Mouse (Mus musculus): ENCODE measurements around the gene Inhbb. TPM values are rescaled to one million over a fixed set of nuclear protein-coding genes. Genes with fewer than 3 reads are reported as not detected.

Gene Inhbb
- polyA plus RNA-seq, 1 experiment from 2014 or later = 2.1 TPM

DNA sequence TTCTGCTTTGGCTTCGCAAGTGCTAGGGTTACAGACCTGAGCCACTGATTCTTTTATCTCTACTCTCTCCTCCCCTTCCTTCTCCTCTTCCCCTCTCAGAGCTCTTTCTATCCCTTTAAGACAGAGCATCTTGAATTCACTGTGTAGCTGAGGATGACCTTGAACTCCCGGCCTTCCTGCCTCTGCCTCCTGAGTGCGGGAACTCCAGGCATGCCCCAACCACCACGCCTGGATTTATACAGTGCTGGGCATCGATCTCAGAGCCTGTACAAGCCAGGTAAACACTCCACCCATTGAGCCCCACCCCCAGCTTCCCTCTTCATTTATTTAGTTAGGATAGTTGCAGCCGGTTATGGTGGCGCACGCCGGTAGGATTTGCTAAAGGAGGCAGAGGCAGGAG, 20.9 kb upstream of the Inhbb start:
- Histone ChIP-seq H3K4me1 (no peaks in the 10 kb centered on the region), H3K27me3 (no peaks in the 10 kb centered on the region), H3K4me3 (no peak overlapping the region), H3K9me3 (replicated peaks) (no peaks in the 10 kb centered on the region), H3K4me2 (replicated peaks) (no peak overlapping the region), H3K9ac (no peak overlapping the region), H3K27ac (no peak overlapping the region), H3K36me3 (no peaks in the 10 kb centered on the region)
- ATAC-seq (ENCODE audit: low FRiP score) = no peak
- 94% methylated on average over 9 of the region's 9 CpGs for WGBS

DNA sequence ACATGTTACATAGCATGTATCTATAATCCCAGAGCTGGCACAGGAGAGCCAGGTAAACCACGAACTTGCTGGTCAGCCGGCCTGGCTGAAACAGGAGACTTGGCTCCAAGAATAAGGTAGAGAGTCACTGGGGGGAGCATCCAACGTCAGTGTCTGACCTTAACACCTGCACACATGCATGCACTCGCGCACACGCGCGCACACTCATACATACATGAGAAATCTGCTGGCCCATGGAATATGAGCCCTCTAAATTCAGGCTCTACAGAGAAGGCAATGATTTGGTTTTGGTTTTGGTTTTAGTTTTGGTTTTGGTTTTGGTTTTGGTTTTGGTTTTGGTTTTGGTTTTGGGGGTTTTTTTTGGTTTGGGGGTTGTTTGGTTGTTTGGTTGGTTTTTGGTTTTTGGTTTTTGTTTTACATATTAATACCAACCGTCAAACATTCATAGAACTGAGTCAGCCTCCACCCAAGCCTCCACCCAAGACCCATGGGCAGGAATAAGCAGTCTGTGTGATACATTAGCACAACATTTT, 16.1 kb upstream of the Inhbb start:
- Histone ChIP-seq H3K27ac (no peak overlapping the region), H3K4me3 (no peak overlapping the region), H3K4me2 (replicated peaks) (no peak overlapping the region), H3K4me1 (no peaks in the 10 kb centered on the region), H3K27me3 (no peaks in the 10 kb centered on the region), H3K36me3 (no peaks in the 10 kb centered on the region), H3K9me3 (replicated peaks) (no peaks in the 10 kb centered on the region), H3K9ac (no peak overlapping the region)
- ATAC-seq (ENCODE audit: low FRiP score) = no peak
- 91% methylated on average over 9 of the region's 9 CpGs for WGBS

DNA sequence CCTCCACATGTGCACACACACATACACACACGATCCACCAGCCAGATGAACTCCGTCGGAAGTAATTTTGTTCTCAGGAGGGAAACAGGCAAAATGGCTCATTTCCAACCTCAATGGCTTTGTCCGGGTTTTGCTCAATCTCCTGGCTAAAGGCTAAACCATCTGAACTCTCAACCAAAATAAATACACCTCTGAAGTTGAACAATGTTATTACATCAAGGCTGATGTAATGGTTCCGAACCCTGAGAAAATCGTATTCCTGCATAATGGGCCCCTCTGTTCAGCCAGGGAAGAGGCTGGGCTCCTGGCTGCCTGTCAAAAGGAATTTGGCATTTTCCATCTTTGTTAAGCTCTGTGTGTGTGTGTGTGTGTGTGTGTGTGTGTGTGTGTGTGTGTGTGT, 15.4 kb upstream of the Inhbb start:
- whole genome bisulfite sequencing = 81% methylated on average over 6 of the region's 6 CpGs
- H3K4me3 ChIP-seq = no peak overlapping the region
- ATAC-seq (ENCODE audit: low FRiP score) = no peak

DNA sequence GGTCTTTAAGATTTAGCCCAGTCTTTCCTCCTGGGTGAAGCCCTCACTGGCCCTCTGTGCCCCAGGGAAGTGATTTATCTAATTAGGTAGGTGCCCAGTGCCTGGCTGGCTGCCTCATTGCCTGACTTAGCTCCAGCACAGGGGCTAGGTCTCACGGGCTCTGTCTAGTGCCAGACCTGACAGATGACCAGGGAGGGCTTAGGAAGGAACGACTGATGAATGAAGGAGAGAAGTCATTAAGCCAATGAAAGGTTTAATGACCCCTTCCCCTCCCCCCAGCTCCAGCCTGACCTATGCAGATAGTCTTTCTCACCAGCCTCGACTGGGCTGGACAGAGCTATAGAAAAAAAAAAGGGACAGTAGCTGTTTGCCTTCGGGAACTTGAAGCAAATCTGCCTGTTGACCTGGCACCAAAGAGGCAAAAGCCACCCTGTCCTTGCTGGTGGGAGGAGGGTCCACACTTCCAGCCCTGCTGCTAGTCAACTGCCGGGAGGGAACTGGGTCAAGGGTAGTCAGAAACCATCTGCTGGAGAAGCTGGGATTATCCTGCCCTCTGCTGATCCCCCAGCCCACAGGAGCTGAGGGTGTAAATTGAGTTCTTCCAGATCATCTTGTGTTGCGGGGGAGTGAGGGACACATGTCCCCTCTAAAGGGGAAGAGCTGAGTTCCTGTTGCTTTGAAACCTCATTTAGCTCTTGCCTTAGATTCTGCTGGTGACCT, 2.3 kb upstream of the Inhbb start:
- H3K27ac ChIP-seq = no peak overlapping the region
- H3K4me3 ChIP-seq = no peak overlapping the region
- peaks cover 56% of the 10 kb centered on the region for H3K27me3 ChIP-seq
- no peaks in the 10 kb centered on the region for H3K36me3 ChIP-seq
- no peaks in the 10 kb centered on the region for H3K9me3 ChIP-seq (replicated peaks)
- peaks cover 26% of the 10 kb centered on the region for H3K4me1 ChIP-seq
- no peak overlapping the region for H3K4me2 ChIP-seq (replicated peaks)
- H3K9ac ChIP-seq = no peak overlapping the region
- 40% methylated on average over 6 of the region's 6 CpGs for WGBS
- ATAC-seq (ENCODE audit: low FRiP score) = no peak

More for the DNA sequence above, 15.4 kb upstream of the Inhbb start:
- Histone ChIP-seq H3K4me2 (replicated peaks) (no peak overlapping the region), H3K27ac (no peak overlapping the region), H3K9ac (no peak overlapping the region), H3K4me1 (no peaks in the 10 kb centered on the region), H3K9me3 (replicated peaks) (no peaks in the 10 kb centered on the region), H3K36me3 (no peaks in the 10 kb centered on the region), H3K27me3 (no peaks in the 10 kb centered on the region)

DNA sequence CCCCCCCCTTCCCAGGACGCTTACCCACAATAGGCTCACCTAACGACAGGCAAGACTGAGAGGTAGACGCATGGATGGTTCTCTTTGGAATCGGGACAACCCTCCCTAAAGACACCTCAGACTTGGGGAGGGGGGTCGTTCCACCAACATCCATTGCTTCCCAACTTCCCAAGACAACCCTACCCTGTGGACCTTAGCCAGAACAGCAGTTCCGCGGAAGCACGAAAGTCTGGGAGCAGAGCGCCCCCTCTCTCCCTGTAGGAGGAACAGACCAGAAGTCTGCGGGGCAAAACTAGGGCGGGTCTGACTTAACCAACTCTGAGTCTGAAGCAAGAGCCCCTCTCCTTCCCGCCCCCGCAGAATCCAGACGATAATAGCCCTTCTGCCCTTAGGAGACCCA, 1.5 kb upstream of the Inhbb start:
- Histone ChIP-seq H3K9me3 (replicated peaks) (no peaks in the 10 kb centered on the region), H3K27ac (no peak overlapping the region), H3K4me1 (peaks cover 34% of the 10 kb centered on the region), H3K4me3 (no peak overlapping the region), H3K27me3 (peaks cover 64% of the 10 kb centered on the region), H3K9ac (no peak overlapping the region), H3K4me2 (replicated peaks) (no peak overlapping the region), H3K36me3 (no peaks in the 10 kb centered on the region)
- no peak for ATAC-seq (ENCODE audit: low FRiP score)
- 4% methylated on average over 14 of the region's 14 CpGs for WGBS

DNA sequence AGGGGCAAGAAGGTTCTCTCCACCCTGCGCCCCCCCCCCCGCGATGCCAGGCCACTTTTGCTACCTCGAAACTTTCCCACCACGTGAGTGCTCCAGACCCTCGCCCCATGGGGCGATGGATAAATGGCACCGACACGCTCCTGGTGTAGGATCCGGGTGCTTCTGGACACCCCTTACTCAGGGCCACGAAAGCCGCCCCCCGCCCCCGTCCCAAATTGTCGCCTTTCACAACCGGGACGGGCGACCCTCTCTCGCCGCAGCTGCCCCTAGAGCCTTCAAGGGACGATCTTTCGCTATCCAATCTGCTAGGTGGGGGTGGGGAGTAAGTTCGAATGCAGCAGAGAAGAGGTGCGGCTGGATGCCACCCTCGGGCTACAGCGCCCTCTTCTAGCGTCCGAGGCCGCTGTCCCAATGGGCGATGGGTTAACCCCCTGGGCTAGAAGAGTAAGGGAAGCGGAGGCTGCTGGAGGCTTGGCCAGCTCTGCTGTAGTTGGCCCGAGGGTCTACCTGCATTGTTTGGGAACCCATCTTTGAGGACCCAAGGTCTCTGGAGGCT, 490 bp upstream of the Inhbb start:
- peak overlapping the region; percentile 75 for H3K9ac ChIP-seq

DNA sequence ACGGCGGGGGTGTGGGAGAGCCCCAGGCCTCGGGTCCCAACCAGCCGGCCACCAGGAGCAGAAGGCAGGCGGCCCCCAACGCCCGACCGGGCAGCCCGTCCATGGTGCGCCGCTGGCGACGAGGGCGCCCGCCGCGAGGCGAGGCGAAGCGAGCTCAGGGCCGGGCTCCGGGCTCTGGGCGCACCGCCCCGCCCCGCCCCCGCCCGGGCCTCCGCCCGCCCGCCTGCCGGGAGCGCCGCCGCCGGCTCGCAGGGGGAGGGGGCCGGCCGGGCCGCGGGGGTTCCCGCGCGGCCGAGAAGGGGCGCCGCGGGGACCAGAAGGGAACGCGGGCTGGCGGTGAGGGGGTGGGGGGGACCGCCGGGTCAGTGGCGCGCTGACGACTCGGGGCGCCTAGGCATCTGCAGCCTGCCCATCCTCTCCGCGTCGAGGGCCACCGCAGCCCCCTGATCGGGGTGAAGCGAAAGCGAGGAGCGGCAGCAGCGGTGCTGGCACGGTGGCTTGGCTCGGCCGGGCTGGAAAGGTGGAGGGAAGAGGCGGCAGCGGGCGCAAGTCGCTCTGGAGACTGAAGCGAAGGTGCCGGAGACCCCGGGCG, 968 bp downstream of the Inhbb start:
- peak; percentile 37; the same call in 1 of the 2 replicates for ATAC-seq (ENCODE audit: low FRiP score)
- peak overlapping the region; percentile 67 for H3K4me3 ChIP-seq
- no peaks in the 10 kb centered on the region for H3K9me3 ChIP-seq (replicated peaks)
- H3K27me3 ChIP-seq = peaks cover 89% of the 10 kb centered on the region
- H3K36me3 ChIP-seq = no peaks in the 10 kb centered on the region
- peaks cover 45% of the 10 kb centered on the region for H3K4me1 ChIP-seq
- peak overlapping the region; percentile 75 for H3K9ac ChIP-seq
- H3K4me2 ChIP-seq (replicated peaks) = peak overlapping the region; percentile 99
- WGBS = under 1% methylated on average over 50 of the region's 78 CpGs
- H3K27ac ChIP-seq = 0 out of 2 replicates have a peak overlapping the region, but pooled peaks have one; percentile 17

More for the DNA sequence above, 490 bp upstream of the Inhbb start:
- peaks cover 74% of the 10 kb centered on the region for H3K27me3 ChIP-seq
- H3K36me3 ChIP-seq = no peaks in the 10 kb centered on the region
- peaks cover 40% of the 10 kb centered on the region for H3K4me1 ChIP-seq
- peak overlapping the region; percentile 67 for H3K4me3 ChIP-seq
- peak; percentile 18 for ATAC-seq (ENCODE audit: low FRiP score)
- no peak overlapping the region for H3K27ac ChIP-seq
- WGBS = 1% methylated on average over 27 of the region's 32 CpGs
- H3K9me3 ChIP-seq (replicated peaks) = no peaks in the 10 kb centered on the region
- peak overlapping the region; percentile 99 for H3K4me2 ChIP-seq (replicated peaks)

DNA sequence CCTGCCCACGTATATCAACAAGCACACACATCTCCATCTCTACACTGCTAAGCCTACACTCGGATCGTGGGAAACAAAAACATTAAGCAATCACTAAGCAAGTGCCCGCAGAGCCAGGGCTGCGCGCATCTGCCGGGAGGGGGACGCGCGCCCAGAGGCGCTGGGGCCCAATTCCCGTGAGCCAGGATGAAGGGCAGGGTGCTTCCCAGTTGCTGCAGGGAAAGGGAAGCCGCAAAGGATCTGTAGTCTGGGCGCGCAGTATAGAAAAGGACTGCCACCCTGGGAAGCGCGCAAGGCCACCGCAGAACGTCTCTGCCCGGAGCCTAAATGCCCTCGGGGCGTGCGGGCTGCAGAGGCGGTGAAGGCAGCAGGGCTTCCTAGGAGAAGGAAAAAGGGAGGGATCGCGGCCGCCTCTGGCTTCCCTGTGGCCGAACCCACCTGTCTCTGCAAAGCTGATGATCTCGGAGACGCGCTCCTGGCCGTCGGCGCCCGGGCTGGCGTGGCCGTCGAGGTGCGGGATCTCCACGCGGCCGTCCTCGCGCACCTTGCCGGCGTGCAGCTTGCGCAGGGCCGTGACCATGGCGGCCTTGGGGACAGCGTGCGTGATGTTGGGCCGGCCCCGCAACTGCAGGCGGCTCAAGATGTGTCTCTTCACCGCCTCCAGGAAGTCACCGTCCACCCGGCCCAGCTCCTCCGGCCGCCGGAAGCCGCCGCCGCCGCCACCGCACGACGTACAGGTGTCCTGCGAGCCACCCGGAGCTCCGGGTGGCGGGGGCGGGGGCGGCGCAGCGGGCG, 1.7 kb downstream of the Inhbb start:
- H3K27me3 ChIP-seq = peaks cover 90% of the 10 kb centered on the region
- H3K27ac ChIP-seq = no peak overlapping the region; the same call in 1 of the 2 replicates
- H3K4me2 ChIP-seq (replicated peaks) = peak overlapping the region; percentile 99
- H3K4me1 ChIP-seq = peaks cover 45% of the 10 kb centered on the region
- 2% methylated on average over 54 of the region's 76 CpGs for WGBS
- H3K4me3 ChIP-seq = peak overlapping the region; percentile 67
- no peaks in the 10 kb centered on the region for H3K36me3 ChIP-seq
- H3K9ac ChIP-seq = peak overlapping the region; percentile 75
- ATAC-seq (ENCODE audit: low FRiP score) = 0 out of 2 replicates have a peak, but pooled peaks have one; percentile 10
- H3K9me3 ChIP-seq (replicated peaks) = no peaks in the 10 kb centered on the region

DNA sequence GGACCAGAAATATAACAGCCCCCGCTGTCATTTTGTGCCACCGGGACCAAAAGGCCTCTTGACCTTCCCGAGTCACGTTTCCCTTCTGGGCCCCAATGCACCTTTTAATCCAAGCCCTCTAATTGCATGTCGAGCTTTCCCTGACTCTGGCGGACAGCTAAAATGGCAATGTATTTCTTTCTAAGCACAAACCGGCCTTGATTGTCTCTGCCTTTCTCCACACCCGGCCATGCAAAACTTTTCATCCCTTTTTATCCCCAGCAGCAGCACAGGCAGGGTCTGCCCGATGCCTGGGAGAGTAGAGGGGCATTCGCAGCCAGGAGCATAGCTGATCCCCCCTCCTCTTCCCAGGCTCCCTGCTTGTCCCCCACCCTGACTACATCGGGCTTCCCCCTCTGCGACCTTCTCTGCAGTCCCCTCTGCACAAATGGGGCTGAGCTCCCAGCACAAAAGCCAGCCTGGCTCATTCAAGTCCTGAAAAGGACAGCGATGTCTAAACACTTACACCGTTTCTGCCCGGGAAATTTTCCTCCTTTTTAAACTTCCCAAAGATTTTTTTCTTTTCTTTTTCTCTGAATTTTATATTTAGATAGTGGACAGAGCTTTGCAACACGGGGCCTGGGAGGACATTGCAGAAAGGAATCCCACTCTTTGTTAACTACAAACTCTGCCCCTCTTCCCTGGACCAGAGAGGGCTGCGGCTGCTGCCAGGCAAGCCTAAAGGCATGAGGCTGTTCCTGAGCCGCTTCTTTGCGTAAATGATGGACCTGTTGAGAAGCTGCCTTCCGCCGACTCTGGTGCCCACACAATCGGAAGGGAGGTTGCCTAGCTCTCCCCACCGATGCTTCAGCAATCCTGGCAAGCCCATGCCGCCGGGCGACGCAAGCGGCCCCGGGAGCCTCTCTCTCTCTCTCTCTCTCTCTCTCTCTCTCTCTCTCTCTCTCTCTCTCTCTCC, 2.6 kb downstream of the Inhbb start:
- Histone ChIP-seq H3K9ac (peak overlapping the region; percentile 75), H3K4me2 (replicated peaks) (peak overlapping the region; percentile 99), H3K9me3 (replicated peaks) (no peaks in the 10 kb centered on the region), H3K27ac (no peak overlapping the region), H3K36me3 (no peaks in the 10 kb centered on the region), H3K27me3 (peaks cover 81% of the 10 kb centered on the region), H3K4me1 (peaks cover 45% of the 10 kb centered on the region), H3K4me3 (peak overlapping the region; percentile 67)
- no peak for ATAC-seq (ENCODE audit: low FRiP score)
- whole genome bisulfite sequencing = 2% methylated on average over 29 of the region's 29 CpGs

DNA sequence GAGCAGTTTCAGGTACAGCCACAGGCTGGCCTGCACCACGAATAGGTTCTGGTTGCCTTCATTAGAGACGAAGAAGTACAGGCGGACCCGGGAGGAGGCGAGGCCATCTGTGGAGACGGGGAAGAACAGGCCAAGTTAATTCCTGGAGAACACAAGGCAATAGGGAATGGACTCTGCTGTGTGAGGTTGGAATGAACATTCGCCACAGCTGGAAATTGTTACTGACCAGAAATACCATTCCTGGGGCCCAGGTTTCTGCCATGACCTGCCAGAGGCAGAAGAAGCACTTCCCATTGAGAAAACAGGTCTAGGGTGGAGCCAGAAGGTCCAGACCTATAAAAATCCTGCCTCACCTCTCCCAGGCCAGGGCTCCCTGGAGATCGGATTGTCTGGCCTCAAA, 4.1 kb downstream of the Inhbb start:
- Histone ChIP-seq H3K4me1 (peaks cover 45% of the 10 kb centered on the region), H3K27me3 (peaks cover 67% of the 10 kb centered on the region), H3K9me3 (replicated peaks) (no peaks in the 10 kb centered on the region), H3K4me2 (replicated peaks) (peak overlapping the region; percentile 99; the same call in 1 of the 2 replicates), H3K36me3 (no peaks in the 10 kb centered on the region), H3K27ac (no peak overlapping the region), H3K9ac (no peak overlapping the region), H3K4me3 (no peak overlapping the region)
- WGBS = 57% methylated on average over 8 of the region's 8 CpGs
- no peak for ATAC-seq (ENCODE audit: low FRiP score)

DNA sequence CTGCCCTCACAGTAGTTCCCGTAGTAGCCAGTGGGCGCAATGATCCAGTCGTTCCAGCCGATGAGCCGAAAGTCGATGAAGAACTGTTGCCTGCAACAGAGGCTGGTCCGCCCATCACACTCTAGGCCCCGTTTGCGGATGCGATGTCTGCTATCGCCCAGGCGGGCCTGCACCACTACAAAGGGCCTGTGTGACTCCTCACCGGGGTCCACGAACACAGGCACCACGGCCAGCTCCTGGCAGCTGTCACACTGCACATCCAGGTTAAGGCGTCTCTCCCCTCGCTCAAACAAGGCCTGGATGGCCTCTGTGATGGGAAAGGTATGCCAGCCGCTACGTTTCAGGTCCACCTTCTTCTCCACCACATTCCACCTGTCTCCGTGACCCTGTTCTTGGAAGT, 4.5 kb downstream of the Inhbb start:
- WGBS = 82% methylated on average over 20 of the region's 20 CpGs
- H3K27me3 ChIP-seq = peaks cover 63% of the 10 kb centered on the region
- H3K4me3 ChIP-seq = no peak overlapping the region
- no peak overlapping the region for H3K9ac ChIP-seq
- ATAC-seq (ENCODE audit: low FRiP score) = no peak
- no peak overlapping the region for H3K27ac ChIP-seq
- H3K9me3 ChIP-seq (replicated peaks) = no peaks in the 10 kb centered on the region
- no peaks in the 10 kb centered on the region for H3K36me3 ChIP-seq
- no peak overlapping the region for H3K4me2 ChIP-seq (replicated peaks)
- H3K4me1 ChIP-seq = peaks cover 42% of the 10 kb centered on the region

Data from hindbrain, embryonic 12.5 days (tissue).